Mouse (Mus musculus): ENCODE measurements around the gene Ppfia3. TPM values are rescaled to one million over a fixed set of nuclear protein-coding genes. Genes with fewer than 3 reads are reported as not detected.

Gene Ppfia3
- polyA plus RNA-seq, 1 experiment from 2014 or later = 6.9 TPM

- Histone ChIP-seq H3K4me1 (replicated peaks) (peaks cover 5% of the 10 kb centered on the region), H3K27me3 (replicated peaks) (0 out of 2 replicates have a peak, but pooled peaks cover 2% of the 10 kb centered on the region), H3K27ac (no peak overlapping the region), H3K4me3 (replicated peaks) (no peak overlapping the region), H3K9ac (no peak overlapping the region), H3K4me2 (replicated peaks) (no peak overlapping the region), H3K9me3 (no peaks in the 10 kb centered on the region), H3K36me3 (no peaks in the 10 kb centered on the region)
- ATAC-seq = no peak
- WGBS = 79% methylated on average over 1 of the region's 1 CpGs
These were observed 70.2 kb downstream of the Ppfia3 start for GRCm38 (mm10) chr7:45296626-45297025.

Other genes with a start within 250 kb of the Ppfia3 start
- gene Rps11, start 242.6 kb downstream of the Ppfia3 start, polyA plus RNA-seq (2015; fragmentation: Nextera tagmentation; extraction: Ambion mirVana) = 1,711 TPM in 2 replicates
- gene Rpl13a, start 238.3 kb downstream of the Ppfia3 start, polyA plus RNA-seq (2015; fragmentation: Nextera tagmentation; extraction: Ambion mirVana) = 1,301 and 1,445 TPM in 2 replicates
- gene Gm45713, start 230.8 kb downstream of the Ppfia3 start, polyA plus RNA-seq (2015; fragmentation: Nextera tagmentation; extraction: Ambion mirVana) = 0.24 and 0.28 TPM in 2 replicates
- 1.8 and 2.0 TPM in 2 replicates for gene Flt3l, start 230.6 kb downstream of the Ppfia3 start, polyA plus RNA-seq (2015; fragmentation: Nextera tagmentation; extraction: Ambion mirVana)
- 94.1 and 98.9 TPM in 2 replicates for gene Pih1d1, start 212.7 kb downstream of the Ppfia3 start, polyA plus RNA-seq (2015; fragmentation: Nextera tagmentation; extraction: Ambion mirVana)
- 79.0 and 87.3 TPM in 2 replicates for gene Aldh16a1, start 212.4 kb downstream of the Ppfia3 start, polyA plus RNA-seq (2015; fragmentation: Nextera tagmentation; extraction: Ambion mirVana)
- 0.13 and 0.15 TPM in 2 replicates for gene Slc17a7, start 203.1 kb downstream of the Ppfia3 start, polyA plus RNA-seq (2015; fragmentation: Nextera tagmentation; extraction: Ambion mirVana)
- gene Gfy, start 187.4 kb downstream of the Ppfia3 start, polyA plus RNA-seq (2015; fragmentation: Nextera tagmentation; extraction: Ambion mirVana) = not detected in 2 replicates
- gene Pth2, start 186.0 kb downstream of the Ppfia3 start, polyA plus RNA-seq (2015; fragmentation: Nextera tagmentation; extraction: Ambion mirVana) = not detected in 2 replicates
- 0.61 and 0.69 TPM in 2 replicates for gene Ccdc155, start 162.1 kb downstream of the Ppfia3 start, polyA plus RNA-seq (2015; fragmentation: Nextera tagmentation; extraction: Ambion mirVana)
- 1.0 and 1.1 TPM in 2 replicates for gene Dkkl1, start 154.9 kb downstream of the Ppfia3 start, polyA plus RNA-seq (2015; fragmentation: Nextera tagmentation; extraction: Ambion mirVana)
- 93.2 and 97.0 TPM in 2 replicates for gene Tead2, start 151.3 kb downstream of the Ppfia3 start, polyA plus RNA-seq (2015; fragmentation: Nextera tagmentation; extraction: Ambion mirVana)
- 3.5 and 3.6 TPM in 2 replicates for gene Cd37, start 127.9 kb downstream of the Ppfia3 start, polyA plus RNA-seq (2015; fragmentation: Nextera tagmentation; extraction: Ambion mirVana)
- gene Slc6a16, start 125.9 kb downstream of the Ppfia3 start, polyA plus RNA-seq (2015; fragmentation: Nextera tagmentation; extraction: Ambion mirVana) = not detected in 2 replicates
- gene Slc6a21, start 89.5 kb downstream of the Ppfia3 start, polyA plus RNA-seq (2015; fragmentation: Nextera tagmentation; extraction: Ambion mirVana) = not detected in 2 replicates
- 20.4 and 29.1 TPM in 2 replicates for gene Trpm4, start 33.2 kb downstream of the Ppfia3 start, polyA plus RNA-seq (2015; fragmentation: Nextera tagmentation; extraction: Ambion mirVana)
- 0.97 and 1.2 TPM in 2 replicates for gene Hrc, start 31.7 kb downstream of the Ppfia3 start, polyA plus RNA-seq (2015; fragmentation: Nextera tagmentation; extraction: Ambion mirVana)
- 1.9 and 2.4 TPM in 2 replicates for gene Lin7b, start 3.6 kb upstream of the Ppfia3 start, polyA plus RNA-seq (2015; fragmentation: Nextera tagmentation; extraction: Ambion mirVana)
- 195 and 200 TPM in 2 replicates for gene Snrnp70, start 28.7 kb upstream of the Ppfia3 start, polyA plus RNA-seq (2015; fragmentation: Nextera tagmentation; extraction: Ambion mirVana)
- 0.13 and 0.19 TPM in 2 replicates for gene Kcna7, start 38.6 kb upstream of the Ppfia3 start, polyA plus RNA-seq (2015; fragmentation: Nextera tagmentation; extraction: Ambion mirVana)
- gene Ntf5, start 46.7 kb upstream of the Ppfia3 start, polyA plus RNA-seq (2015; fragmentation: Nextera tagmentation; extraction: Ambion mirVana) = 1.7 and 2.1 TPM in 2 replicates
- 0.27 and 0.52 TPM in 2 replicates for gene Lhb, start 53.8 kb upstream of the Ppfia3 start, polyA plus RNA-seq (2015; fragmentation: Nextera tagmentation; extraction: Ambion mirVana)
- 39.6 and 42.4 TPM in 2 replicates for gene Gys1, start 67.8 kb upstream of the Ppfia3 start, polyA plus RNA-seq (2015; fragmentation: Nextera tagmentation; extraction: Ambion mirVana)
- gene Ruvbl2, start 71.1 kb upstream of the Ppfia3 start, polyA plus RNA-seq (2015; fragmentation: Nextera tagmentation; extraction: Ambion mirVana) = 147 and 150 TPM in 2 replicates
- 5,581 and 6,050 TPM in 2 replicates for gene Ftl1, start 92.9 kb upstream of the Ppfia3 start, polyA plus RNA-seq (2015; fragmentation: Nextera tagmentation; extraction: Ambion mirVana)
- 181 and 185 TPM in 2 replicates for gene Bax, start 99.9 kb upstream of the Ppfia3 start, polyA plus RNA-seq (2015; fragmentation: Nextera tagmentation; extraction: Ambion mirVana)
- gene Tulp2, start 114.9 kb upstream of the Ppfia3 start, polyA plus RNA-seq (2015; fragmentation: Nextera tagmentation; extraction: Ambion mirVana) = 1.8 and 1.9 TPM in 2 replicates
- gene Gm45808, start 119.8 kb upstream of the Ppfia3 start, polyA plus RNA-seq (2015; fragmentation: Nextera tagmentation; extraction: Ambion mirVana) = not detected in 2 replicates
- 2.6 and 2.7 TPM in 2 replicates for gene Dhdh, start 121.8 kb upstream of the Ppfia3 start, polyA plus RNA-seq (2015; fragmentation: Nextera tagmentation; extraction: Ambion mirVana)
- 209 and 229 TPM in 2 replicates for gene Nucb1, start 143.4 kb upstream of the Ppfia3 start, polyA plus RNA-seq (2015; fragmentation: Nextera tagmentation; extraction: Ambion mirVana)
- gene Ppp1r15a, start 159.2 kb upstream of the Ppfia3 start, polyA plus RNA-seq (2015; fragmentation: Nextera tagmentation; extraction: Ambion mirVana) = 16.5 and 17.0 TPM in 2 replicates
- 0.83 and 1.5 TPM in 2 replicates for gene Plekha4, start 159.3 kb upstream of the Ppfia3 start, polyA plus RNA-seq (2015; fragmentation: Nextera tagmentation; extraction: Ambion mirVana)
- 2.1 and 2.8 TPM in 2 replicates for gene Hsd17b14, start 187.9 kb upstream of the Ppfia3 start, polyA plus RNA-seq (2015; fragmentation: Nextera tagmentation; extraction: Ambion mirVana)
- gene Bcat2, start 203.1 kb upstream of the Ppfia3 start, polyA plus RNA-seq (2015; fragmentation: Nextera tagmentation; extraction: Ambion mirVana) = 59.5 and 67.6 TPM in 2 replicates
- gene Fgf21, start 248.5 kb upstream of the Ppfia3 start, polyA plus RNA-seq (2015; fragmentation: Nextera tagmentation; extraction: Ambion mirVana) = 0.18 and 0.30 TPM in 2 replicates

All from intestine, embryonic 15.5 days (tissue).